ENCODE assay signal across 8 mouse cellular contexts in the genomic region with DNA sequence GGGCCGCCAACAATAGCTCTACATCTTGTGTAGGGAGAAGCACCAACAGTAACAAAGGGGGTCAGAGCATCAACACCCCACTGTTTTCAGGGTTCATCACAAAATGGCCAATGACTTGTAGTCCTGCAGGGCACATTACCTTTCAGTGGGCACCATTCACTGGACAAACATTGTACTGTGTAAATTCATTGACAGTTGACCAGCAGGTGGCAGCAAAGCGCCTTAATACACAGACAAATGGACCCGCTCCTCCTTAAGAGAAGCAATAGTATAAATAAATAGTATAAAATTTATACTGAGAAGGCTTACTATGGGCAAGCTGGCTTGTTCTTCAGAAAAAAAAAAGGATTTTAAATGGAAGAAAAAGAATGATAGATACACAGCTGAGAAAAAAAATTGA. TPM values are rescaled to one million over a fixed set of nuclear protein-coding genes. Genes with fewer than 3 reads are reported as not detected.
DNase-seq lines count a peak whose midpoint lies in the region; TF ChIP-seq lines count a peak whose summit lies in the region.

No protein-coding gene starts in this region.

- H3K4me1 ChIP-seq in heart, embryonic 10.5 days, result no peaks in the 10 kb centered on the region
- no peaks in the 10 kb centered on the region for H3K4me1 ChIP-seq in testis, adult 2 months (ENCODE audit: control insufficient read depth, insufficient read depth, low read length)

- no peak overlapping the region for H3K27ac ChIP-seq in heart, embryonic 10.5 days
- H3K27ac ChIP-seq in testis, adult 2 months (ENCODE audit: control insufficient read depth, insufficient read depth, low read depth, low read length), result no peak overlapping the region

- no peak for TF ChIP-seq POLR2A in testis, adult 2 months (IDR thresholded peaks at IDR 0.05; ENCODE audit: control insufficient read depth, low read depth, low read length)

- H3K4me3 ChIP-seq in heart, embryonic 10.5 days, result no peak overlapping the region
- no peak overlapping the region for H3K4me3 ChIP-seq in testis, adult 2 months (ENCODE audit: control insufficient read depth, low read depth, low read length)

- no peaks in the 10 kb centered on the region for H3K9me3 ChIP-seq in heart, embryonic 10.5 days

- DNase-seq in heart, adult 18-20 months, result peak; percentile 48 to 87
- no peak for DNase-seq in heart, embryonic 10.5 days (ENCODE audit: low spot score)
- no peak for DNase-seq in testis, postnatal 14 days (ENCODE audit: low spot score)
- peak; percentile 72 for DNase-seq in cerebellum, adult 9-10 months
- DNase-seq in heart, postnatal 4 days, result peak; percentile 77
- DNase-seq in lung, postnatal 10 days, result peak; percentile 67
- peak; percentile 63 to 87 for DNase-seq in spleen, postnatal 4 days (ENCODE audit: low spot score in 2 of 2)

- TF ChIP-seq CTCF in testis, adult 2 months (IDR thresholded peaks at IDR 0.05; ENCODE audit: control insufficient read depth, insufficient read depth, insufficient replicate concordance, low read depth, low read length), result 0 out of 2 replicates have a peak, but pooled peaks have one; percentile 12

- H3K36me3 ChIP-seq in heart, embryonic 10.5 days, result no peaks in the 10 kb centered on the region
- no peaks in the 10 kb centered on the region for H3K36me3 ChIP-seq in testis, adult 2 months (ENCODE audit: control insufficient read depth, insufficient read depth, low read length)

- 30% methylated on average over 3 of the region's 3 CpGs for WGBS in heart, embryonic 10.5 days

- H3K27me3 ChIP-seq in heart, embryonic 10.5 days (ENCODE audit: insufficient read depth, poor library complexity, severe bottlenecking), result no peaks in the 10 kb centered on the region
- H3K27me3 ChIP-seq in testis, adult 2 months (ENCODE audit: control insufficient read depth, insufficient read depth, low read length), result no peaks in the 10 kb centered on the region

RNA-seq across cellular contexts. Expression of a gene that starts 8.3 kb away (rescaled TPM):
- total RNA-seq in heart, adult 18-20 months (2021), result 10 to 100 TPM; 20.6 to 23.4 TPM
- 16.2 and 17.9 TPM in 2 replicates for polyA plus RNA-seq in heart, embryonic 10.5 days (2016; fragmentation: Nextera tagmentation; extraction: Ambion mirVana)
- 93.0 and 103 TPM in 2 replicates for polyA plus RNA-seq in testis, adult 2 months (2012; rRNA removed)
- total RNA-seq in heart, postnatal 4 days (2021), result 10 to 100 TPM; 42.9 to 44.7 TPM

RNA-seq across cellular contexts. Expression of a gene that starts 35.7 kb away (rescaled TPM):
- total RNA-seq in heart, adult 18-20 months (2021), result 10 to 100 TPM; 32.1 to 42.2 TPM
- 8.9 and 12.9 TPM in 2 replicates for polyA plus RNA-seq in heart, embryonic 10.5 days (2016; fragmentation: Nextera tagmentation; extraction: Ambion mirVana)
- polyA plus RNA-seq in testis, adult 2 months (2012; rRNA removed), result 59.5 TPM in 2 replicates
- 10 to 100 TPM; 27.4 TPM for total RNA-seq in heart, postnatal 4 days (2021)

RNA-seq across cellular contexts. Expression of a gene that starts 36.0 kb away (rescaled TPM):
- under 1 TPM; 0.52 to 0.59 TPM for total RNA-seq in heart, adult 18-20 months (2021)
- polyA plus RNA-seq in heart, embryonic 10.5 days (2016; fragmentation: Nextera tagmentation; extraction: Ambion mirVana), result 3.1 and 3.9 TPM in 2 replicates
- polyA plus RNA-seq in testis, adult 2 months (2012; rRNA removed), result 70.4 and 76.2 TPM in 2 replicates
- total RNA-seq in heart, postnatal 4 days (2021), result 1 to 10 TPM in 1 of 2 experiments, under 1 TPM in 1; 0.62 to 1.3 TPM

Comparison
In these comparisons a context has a peak if more than half of its experiments do, and no peak if none do; other contexts are left out.
1. DNase-seq: peak in heart, adult 18-20 months (2 of 2), cerebellum, adult 9-10 months (single experiment), heart, postnatal 4 days (single experiment), lung, postnatal 10 days (single experiment) and spleen, postnatal 4 days (2 of 2); none in heart, embryonic 10.5 days (single experiment) and testis, postnatal 14 days (single experiment).